Mouse (Mus musculus): ENCODE measurements around the gene Gm17657. TPM values are rescaled to one million over a fixed set of nuclear protein-coding genes. Genes with fewer than 3 reads are reported as not detected.
"Not testable (repeated sequence)": the region's sequence is repeated elsewhere in the genome, so short reads cannot be mapped to it uniquely, and the experiment has no call there.

Gene Gm17657
- polyA plus RNA-seq, 1 experiment from 2014 or later: not detected

DNA sequence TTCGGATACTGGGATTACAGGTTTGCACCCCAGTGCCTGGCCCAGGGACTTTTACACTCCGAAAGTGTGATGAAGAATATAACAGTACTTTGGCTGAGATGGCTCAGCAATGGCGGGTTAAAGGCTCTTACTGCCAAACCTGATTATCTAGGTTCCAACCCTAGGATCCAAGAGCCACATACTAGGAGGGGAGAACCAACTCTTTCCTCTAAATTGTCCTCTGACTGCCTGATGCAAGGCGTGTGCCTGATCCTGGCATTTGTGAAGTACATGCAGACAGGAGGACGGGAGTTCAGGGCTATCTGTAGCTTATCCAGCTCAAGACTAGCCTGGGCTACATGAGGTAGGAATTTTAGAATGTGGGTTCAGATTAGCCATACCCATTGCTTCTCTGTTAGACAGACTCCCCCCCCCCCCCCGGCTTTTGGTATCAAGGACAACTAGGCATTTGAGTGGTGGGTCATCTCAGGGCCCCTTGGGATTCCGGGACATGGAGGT lies 49.1 kb downstream of the Gm17657 start:
- H3K9me3 ChIP-seq (replicated peaks; ENCODE audit: control insufficient read depth, low read length): no peaks in the 10 kb centered on the region
- DNase-seq (ENCODE audit: low spot score) (no peak), ATAC-seq (no peak)
- H3K4me3 ChIP-seq (ENCODE audit: low read depth, low read length): no peak overlapping the region
- H3K4me1 ChIP-seq (ENCODE audit: control insufficient read depth, insufficient read depth, low read length): 0 out of 2 replicates have a peak, but pooled peaks cover 2% of the 10 kb centered on the region
- no peak overlapping the region for H3K9ac ChIP-seq (ENCODE audit: low read length)
- H3K36me3 ChIP-seq (ENCODE audit: control insufficient read depth, insufficient read depth, low read length): no peaks in the 10 kb centered on the region
- H3K27ac ChIP-seq (ENCODE audit: low read depth, low read length): no peak overlapping the region
- H3K4me2 ChIP-seq (ENCODE audit: low read length): no peak overlapping the region
- no peaks in the 10 kb centered on the region for H3K27me3 ChIP-seq (replicated peaks; ENCODE audit: control insufficient read depth, insufficient read depth, low read length)
- 81% methylated on average over 7 of the region's 7 CpGs for WGBS

DNA sequence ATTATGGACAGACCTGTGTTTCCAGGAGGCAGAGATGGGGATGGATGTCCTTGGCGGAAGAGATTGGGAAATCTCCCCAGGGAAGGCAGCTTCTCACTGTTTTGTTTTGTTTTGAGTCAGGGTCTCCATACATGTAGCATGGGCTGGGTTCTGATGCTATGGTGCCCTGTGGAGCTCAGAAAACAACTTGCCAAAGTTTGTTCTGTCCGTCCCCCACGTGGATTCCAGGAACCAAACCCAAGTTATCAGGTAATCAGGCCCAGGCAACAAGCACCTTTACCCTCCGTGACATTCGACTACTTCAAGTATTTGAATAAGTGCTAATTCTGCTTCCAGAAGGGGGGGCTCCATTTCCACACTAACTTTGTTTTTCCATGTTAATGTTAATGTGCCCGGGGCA lies 49.9 kb downstream of the Gm17657 start:
- H3K36me3 ChIP-seq (ENCODE audit: control insufficient read depth, insufficient read depth, low read length): peaks cover 3% of the 10 kb centered on the region
- no peak overlapping the region for H3K27ac ChIP-seq (ENCODE audit: low read depth, low read length)
- no peak overlapping the region for H3K9ac ChIP-seq (ENCODE audit: low read length)
- no peak for ATAC-seq
- no peaks in the 10 kb centered on the region for H3K27me3 ChIP-seq (replicated peaks; ENCODE audit: control insufficient read depth, insufficient read depth, low read length)
- no peak overlapping the region for H3K4me2 ChIP-seq (ENCODE audit: low read length)
- H3K4me1 ChIP-seq (ENCODE audit: control insufficient read depth, insufficient read depth, low read length): 0 out of 2 replicates have a peak, but pooled peaks cover 2% of the 10 kb centered on the region
- WGBS: 85% methylated on average over 6 of the region's 6 CpGs
- DNase-seq (ENCODE audit: low spot score): no peak
- H3K4me3 ChIP-seq (ENCODE audit: low read depth, low read length): no peak overlapping the region
- no peaks in the 10 kb centered on the region for H3K9me3 ChIP-seq (replicated peaks; ENCODE audit: control insufficient read depth, low read length)

GRCm38 (mm10) chr17:29498952-29499351 lies 50.5 kb downstream of the Gm17657 start:
- not testable (repeated sequence) for H3K4me3 ChIP-seq (ENCODE audit: low read depth, low read length); DNase-seq (ENCODE audit: low spot score); H3K9ac ChIP-seq (ENCODE audit: low read length); ATAC-seq; H3K36me3 ChIP-seq (ENCODE audit: control insufficient read depth, insufficient read depth, low read length); H3K27me3 ChIP-seq (replicated peaks; ENCODE audit: control insufficient read depth, insufficient read depth, low read length); H3K4me1 ChIP-seq (ENCODE audit: control insufficient read depth, insufficient read depth, low read length); H3K27ac ChIP-seq (ENCODE audit: low read depth, low read length); H3K9me3 ChIP-seq (replicated peaks; ENCODE audit: control insufficient read depth, low read length); H3K4me2 ChIP-seq (ENCODE audit: low read length)
- WGBS: 96% methylated on average over 2 of the region's 2 CpGs

DNA sequence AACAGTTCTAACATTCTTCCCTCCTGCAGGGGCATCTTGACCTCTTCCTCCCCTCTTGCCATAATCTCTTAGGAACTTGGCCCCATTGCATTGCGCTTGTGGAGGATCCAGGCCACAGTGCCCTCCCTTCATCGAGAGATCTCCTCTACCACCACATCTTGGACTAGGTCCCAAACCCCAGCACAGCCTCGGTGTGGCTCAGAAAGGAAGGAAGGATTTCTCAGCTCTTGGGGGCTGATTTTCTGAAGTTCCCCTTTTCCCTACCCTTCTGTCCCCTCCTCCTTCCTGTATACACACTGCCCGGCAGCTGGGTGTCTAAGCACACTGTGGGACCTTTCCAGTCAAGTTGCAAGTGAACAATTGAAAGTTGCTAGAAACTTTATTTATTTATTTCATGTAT lies 51.4 kb downstream of the Gm17657 start:
- no peak for DNase-seq (ENCODE audit: low spot score)
- no peak overlapping the region for H3K4me2 ChIP-seq (ENCODE audit: low read length)
- no peaks in the 10 kb centered on the region for H3K27me3 ChIP-seq (replicated peaks; ENCODE audit: control insufficient read depth, insufficient read depth, low read length)
- peaks cover 14% of the 10 kb centered on the region for H3K36me3 ChIP-seq (ENCODE audit: control insufficient read depth, insufficient read depth, low read length)
- no peak for ATAC-seq
- no peak overlapping the region for H3K4me3 ChIP-seq (ENCODE audit: low read depth, low read length)
- H3K9ac ChIP-seq (ENCODE audit: low read length): no peak overlapping the region
- WGBS: 71% methylated on average over 4 of the region's 4 CpGs
- no peaks in the 10 kb centered on the region for H3K9me3 ChIP-seq (replicated peaks; ENCODE audit: control insufficient read depth, low read length)
- peaks cover 2% of the 10 kb centered on the region; the same call in 1 of the 2 replicates for H3K4me1 ChIP-seq (ENCODE audit: control insufficient read depth, insufficient read depth, low read length)
- no peak overlapping the region for H3K27ac ChIP-seq (ENCODE audit: low read depth, low read length)

- H3K4me1 ChIP-seq (ENCODE audit: control insufficient read depth, insufficient read depth, low read length); H3K4me3 ChIP-seq (ENCODE audit: low read depth, low read length); H3K9ac ChIP-seq (ENCODE audit: low read length); H3K9me3 ChIP-seq (replicated peaks; ENCODE audit: control insufficient read depth, low read length); ATAC-seq; DNase-seq (ENCODE audit: low spot score); H3K4me2 ChIP-seq (ENCODE audit: low read length); H3K27ac ChIP-seq (ENCODE audit: low read depth, low read length); H3K27me3 ChIP-seq (replicated peaks; ENCODE audit: control insufficient read depth, insufficient read depth, low read length): not testable (repeated sequence)
- peaks cover 14% of the 10 kb centered on the region for H3K36me3 ChIP-seq (ENCODE audit: control insufficient read depth, insufficient read depth, low read length)
- whole genome bisulfite sequencing: 65% methylated on average over 1 of the region's 1 CpGs
Observed at GRCm38 (mm10) chr17:29497481-29497880, 52.0 kb downstream of the Gm17657 start.

- no peak overlapping the region for H3K4me3 ChIP-seq (ENCODE audit: low read depth, low read length)
- WGBS: 94% methylated on average over 3 of the region's 3 CpGs
- H3K27ac ChIP-seq (ENCODE audit: low read depth, low read length): no peak overlapping the region
- DNase-seq (ENCODE audit: low spot score): no peak
- H3K36me3 ChIP-seq (ENCODE audit: control insufficient read depth, insufficient read depth, low read length): peaks cover 14% of the 10 kb centered on the region
- no peaks in the 10 kb centered on the region for H3K9me3 ChIP-seq (replicated peaks; ENCODE audit: control insufficient read depth, low read length)
- H3K4me2 ChIP-seq (ENCODE audit: low read length): no peak overlapping the region
- peaks cover 2% of the 10 kb centered on the region for H3K4me1 ChIP-seq (ENCODE audit: control insufficient read depth, insufficient read depth, low read length)
- ATAC-seq: no peak
- no peaks in the 10 kb centered on the region for H3K27me3 ChIP-seq (replicated peaks; ENCODE audit: control insufficient read depth, insufficient read depth, low read length)
- no peak overlapping the region for H3K9ac ChIP-seq (ENCODE audit: low read length)
Observed at GRCm38 (mm10) chr17:29497071-29497354, 52.4 kb downstream of the Gm17657 start.

DNA sequence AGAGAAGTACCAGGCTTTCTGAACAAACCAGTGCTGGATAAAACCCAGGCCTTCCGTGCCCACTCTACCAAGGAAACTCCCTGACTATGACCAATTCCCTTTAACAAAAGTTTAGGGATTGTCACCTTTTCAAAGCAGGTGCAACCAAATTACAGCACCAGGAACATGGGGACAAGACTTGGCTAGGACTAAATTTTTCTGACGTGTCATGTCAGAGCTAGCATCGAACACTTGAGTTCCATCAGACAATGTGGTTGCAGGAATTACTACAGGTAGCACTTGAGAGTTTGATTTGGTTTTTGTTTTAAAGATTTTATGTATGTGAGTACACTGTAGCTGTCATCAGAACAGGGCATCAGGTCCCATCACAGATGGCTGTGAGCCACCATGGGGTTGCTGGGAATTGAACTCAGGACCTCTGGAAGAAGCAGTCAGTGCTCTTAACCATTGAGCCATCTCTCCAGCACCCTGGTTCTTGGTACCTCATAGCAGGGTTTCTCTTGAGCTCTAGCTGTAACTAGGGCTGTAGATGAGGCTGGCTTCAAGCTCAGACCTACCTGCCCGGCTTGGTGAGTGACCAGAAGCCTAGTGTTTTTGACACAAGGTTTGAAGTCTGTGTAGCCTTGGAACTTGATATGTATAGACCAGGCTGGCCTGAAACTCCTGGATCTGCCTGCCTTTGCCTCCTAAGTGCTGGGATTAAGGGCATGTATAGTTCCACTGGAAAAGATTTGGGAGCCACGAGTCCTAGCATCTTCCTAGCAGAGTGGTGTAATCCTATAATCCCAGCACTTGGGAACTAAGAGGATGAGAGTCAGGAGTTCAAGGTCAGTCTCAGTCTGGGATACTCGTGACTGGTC lies 53.0 kb downstream of the Gm17657 start:
- peaks cover 14% of the 10 kb centered on the region for H3K36me3 ChIP-seq (ENCODE audit: control insufficient read depth, insufficient read depth, low read length)
- no peak overlapping the region for H3K27ac ChIP-seq (ENCODE audit: low read depth, low read length)
- no peak overlapping the region for H3K4me2 ChIP-seq (ENCODE audit: low read length)
- H3K27me3 ChIP-seq (replicated peaks; ENCODE audit: control insufficient read depth, insufficient read depth, low read length): no peaks in the 10 kb centered on the region
- DNase-seq (ENCODE audit: low spot score) (no peak), ATAC-seq (no peak)
- WGBS: 75% methylated on average over 6 of the region's 6 CpGs
- H3K4me3 ChIP-seq (ENCODE audit: low read depth, low read length): no peak overlapping the region
- no peaks in the 10 kb centered on the region for H3K9me3 ChIP-seq (replicated peaks; ENCODE audit: control insufficient read depth, low read length)
- H3K9ac ChIP-seq (ENCODE audit: low read length): no peak overlapping the region
- H3K4me1 ChIP-seq (ENCODE audit: control insufficient read depth, insufficient read depth, low read length): peaks cover 2% of the 10 kb centered on the region

DNA sequence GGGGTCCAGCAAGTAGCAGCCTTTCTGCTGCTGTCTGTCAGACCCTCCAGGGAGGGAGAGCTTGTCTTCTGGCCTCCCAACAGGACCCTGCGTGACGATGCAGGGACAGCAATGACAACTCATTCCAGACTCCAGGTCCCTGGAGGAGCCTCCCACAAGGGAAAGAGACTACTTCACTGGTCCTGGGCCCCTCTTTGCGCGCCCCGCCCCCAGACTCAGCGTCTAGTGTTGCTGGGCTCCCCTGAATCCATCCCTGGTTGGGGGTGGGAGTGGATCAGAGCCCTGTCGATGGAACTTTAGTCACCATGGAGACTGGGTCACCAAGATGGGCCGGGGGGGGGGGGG lies 54.7 kb downstream of the Gm17657 start:
- Histone ChIP-seq H3K4me3 (ENCODE audit: low read depth, low read length) (no peak overlapping the region), H3K9me3 (replicated peaks; ENCODE audit: control insufficient read depth, low read length) (no peaks in the 10 kb centered on the region), H3K27ac (ENCODE audit: low read depth, low read length) (no peak overlapping the region), H3K9ac (ENCODE audit: low read length) (no peak overlapping the region), H3K4me2 (ENCODE audit: low read length) (no peak overlapping the region), H3K36me3 (ENCODE audit: control insufficient read depth, insufficient read depth, low read length) (peaks cover 14% of the 10 kb centered on the region), H3K27me3 (replicated peaks; ENCODE audit: control insufficient read depth, insufficient read depth, low read length) (no peaks in the 10 kb centered on the region), H3K4me1 (ENCODE audit: control insufficient read depth, insufficient read depth, low read length) (peaks cover 2% of the 10 kb centered on the region)
- 70% methylated on average over 7 of the region's 8 CpGs for WGBS
- ATAC-seq (no peak), DNase-seq (ENCODE audit: low spot score) (no peak)

DNA sequence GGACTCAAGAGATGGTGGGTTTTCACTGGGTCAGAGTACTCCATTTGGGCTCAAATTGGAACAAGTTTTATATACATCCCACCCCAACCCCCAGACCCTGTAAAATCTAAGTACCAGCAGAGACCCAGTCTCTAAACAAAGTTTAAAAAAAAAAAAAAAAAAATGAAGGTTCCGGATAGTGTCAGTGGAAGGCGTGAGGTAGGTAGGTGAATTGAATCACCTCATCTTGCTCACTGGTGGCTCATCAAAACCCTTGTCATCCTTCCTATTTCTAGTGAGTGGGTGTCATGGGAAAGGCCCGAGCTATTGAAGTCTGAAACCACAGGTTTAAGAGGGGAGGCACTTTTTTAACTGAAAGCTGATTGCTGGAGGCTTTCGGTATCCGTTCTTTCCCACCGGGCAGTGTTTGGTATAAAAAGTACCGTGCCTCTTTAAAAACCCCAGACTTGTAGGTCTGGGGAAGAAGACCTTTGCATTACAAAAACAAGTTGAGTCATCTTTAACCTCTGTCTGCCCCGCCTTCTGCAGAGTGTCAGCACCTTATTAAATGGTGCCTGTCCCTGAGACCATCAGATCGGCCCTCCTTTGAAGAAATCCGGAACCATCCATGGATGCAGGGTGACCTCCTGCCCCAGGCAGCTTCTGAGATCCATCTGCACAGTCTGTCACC lies 55.2 kb downstream of the Gm17657 start:
- 83% methylated on average over 10 of the region's 10 CpGs for WGBS
- Histone ChIP-seq H3K4me3 (ENCODE audit: low read depth, low read length) (no peak overlapping the region), H3K4me2 (ENCODE audit: low read length) (no peak overlapping the region), H3K36me3 (ENCODE audit: control insufficient read depth, insufficient read depth, low read length) (peaks cover 14% of the 10 kb centered on the region), H3K9ac (ENCODE audit: low read length) (no peak overlapping the region), H3K27ac (ENCODE audit: low read depth, low read length) (no peak overlapping the region), H3K4me1 (ENCODE audit: control insufficient read depth, insufficient read depth, low read length) (peaks cover 3% of the 10 kb centered on the region), H3K27me3 (replicated peaks; ENCODE audit: control insufficient read depth, insufficient read depth, low read length) (no peaks in the 10 kb centered on the region), H3K9me3 (replicated peaks; ENCODE audit: control insufficient read depth, low read length) (no peaks in the 10 kb centered on the region)
- DNase-seq (ENCODE audit: low spot score) (no peak), ATAC-seq (no peak)
